Mouse (Mus musculus): ENCODE measurements around the gene Arl4d. TPM values are rescaled to one million over a fixed set of nuclear protein-coding genes. Genes with fewer than 3 reads are reported as not detected.
"Not testable (repeated sequence)": the region's sequence is repeated elsewhere in the genome, so short reads cannot be mapped to it uniquely, and the experiment has no call there.

The Arl4d gene
- 4.4 and 4.9 TPM in 2 replicates for polyA plus RNA-seq (2015; fragmentation: Nextera tagmentation; extraction: Ambion mirVana)

- Histone ChIP-seq H3K9me3 (no peaks in the 10 kb centered on the region), H3K27ac (peak within 1 kb of the TSS; percentile 81), H3K4me3 (peak within 1 kb of the TSS; percentile 63), H3K9ac (peak within 1 kb of the TSS; percentile 64), H3K36me3 (no peaks in the 10 kb centered on the region), H3K4me1 (peaks cover 33% of the 10 kb centered on the region), H3K27me3 (no peaks in the 10 kb centered on the region), H3K4me2 (peak within 1 kb of the TSS; percentile 95)
- WGBS = 7% methylated on average over 34 of the region's 34 CpGs
- ATAC-seq (ENCODE audit: borderline replicate concordance, extremely low read depth, low FRiP score, low TSS enrichment) = peak; percentile 89
These were observed at the start of gene Arl4d for GRCm38 (mm10) chr11:101664825-101665635. TSS of gene Arl4d (plus strand) at chr11:101665541.

- H3K4me3 ChIP-seq = no peak overlapping the region
- no peak overlapping the region for H3K4me2 ChIP-seq
- no peak for ATAC-seq (ENCODE audit: borderline replicate concordance, extremely low read depth, low FRiP score, low TSS enrichment)
- H3K9me3 ChIP-seq = no peaks in the 10 kb centered on the region
- no peaks in the 10 kb centered on the region for H3K27me3 ChIP-seq
- H3K4me1 ChIP-seq = peaks cover 15% of the 10 kb centered on the region
- H3K36me3 ChIP-seq = no peaks in the 10 kb centered on the region
- H3K27ac ChIP-seq = no peak overlapping the region
- no peak overlapping the region for H3K9ac ChIP-seq
- 87% methylated on average over 8 of the region's 8 CpGs for WGBS
These were observed 49.2 kb upstream of the Arl4d start for GRCm38 (mm10) chr11:101616104-101616503.

GRCm38 (mm10) chr11:101616948-101617767 is 48.2 kb upstream of the Arl4d start:
- peaks cover 15% of the 10 kb centered on the region for H3K4me1 ChIP-seq
- no peak overlapping the region for H3K4me3 ChIP-seq
- no peak overlapping the region for H3K27ac ChIP-seq
- WGBS = 22% methylated on average over 18 of the region's 18 CpGs
- ATAC-seq (ENCODE audit: borderline replicate concordance, extremely low read depth, low FRiP score, low TSS enrichment) = no peak
- H3K36me3 ChIP-seq = no peaks in the 10 kb centered on the region
- H3K27me3 ChIP-seq = no peaks in the 10 kb centered on the region
- no peak overlapping the region for H3K9ac ChIP-seq
- H3K4me2 ChIP-seq = peak overlapping the region; percentile 31; the same call in 1 of the 2 replicates
- no peaks in the 10 kb centered on the region for H3K9me3 ChIP-seq

GRCm38 (mm10) chr11:101617849-101618248 is 47.5 kb upstream of the Arl4d start:
- H3K36me3 ChIP-seq = no peaks in the 10 kb centered on the region
- H3K4me1 ChIP-seq = peaks cover 15% of the 10 kb centered on the region
- H3K9ac ChIP-seq = no peak overlapping the region
- ATAC-seq (ENCODE audit: borderline replicate concordance, extremely low read depth, low FRiP score, low TSS enrichment) = peak; percentile 23; the same call in 1 of the 2 replicates
- H3K27me3 ChIP-seq = no peaks in the 10 kb centered on the region
- H3K4me2 ChIP-seq = peak overlapping the region; percentile 31
- H3K4me3 ChIP-seq = no peak overlapping the region
- H3K27ac ChIP-seq = no peak overlapping the region
- WGBS = 9% methylated on average over 7 of the region's 8 CpGs
- H3K9me3 ChIP-seq = no peaks in the 10 kb centered on the region

- no peak overlapping the region for H3K4me2 ChIP-seq
- H3K4me1 ChIP-seq = peaks cover 15% of the 10 kb centered on the region
- no peak overlapping the region for H3K4me3 ChIP-seq
- no peak overlapping the region for H3K27ac ChIP-seq
- no peaks in the 10 kb centered on the region for H3K27me3 ChIP-seq
- WGBS = 87% methylated on average over 3 of the region's 3 CpGs
- H3K36me3 ChIP-seq = no peaks in the 10 kb centered on the region
- ATAC-seq (ENCODE audit: borderline replicate concordance, extremely low read depth, low FRiP score, low TSS enrichment) = no peak
- H3K9me3 ChIP-seq = no peaks in the 10 kb centered on the region
- no peak overlapping the region for H3K9ac ChIP-seq
These were observed 46.7 kb upstream of the Arl4d start for GRCm38 (mm10) chr11:101618596-101618995.

- 78% methylated on average over 11 of the region's 11 CpGs for WGBS
- H3K9ac ChIP-seq; H3K36me3 ChIP-seq; H3K27me3 ChIP-seq; H3K4me2 ChIP-seq; H3K4me3 ChIP-seq; ATAC-seq (ENCODE audit: borderline replicate concordance, extremely low read depth, low FRiP score, low TSS enrichment); H3K27ac ChIP-seq; H3K9me3 ChIP-seq: not testable (repeated sequence)
- peaks cover 15% of the 10 kb centered on the region for H3K4me1 ChIP-seq
These were observed 45.2 kb upstream of the Arl4d start for GRCm38 (mm10) chr11:101620022-101620655.

GRCm38 (mm10) chr11:101626649-101626994 is 38.7 kb upstream of the Arl4d start:
- peaks cover 14% of the 10 kb centered on the region for H3K4me1 ChIP-seq
- peak overlapping the region; percentile 50 for H3K4me3 ChIP-seq
- no peak for ATAC-seq (ENCODE audit: borderline replicate concordance, extremely low read depth, low FRiP score, low TSS enrichment)
- H3K27ac ChIP-seq = peak overlapping the region; percentile 100
- H3K27me3 ChIP-seq = no peaks in the 10 kb centered on the region
- WGBS = 2% methylated on average over 8 of the region's 8 CpGs
- H3K9ac ChIP-seq = peak overlapping the region; percentile 61
- peak overlapping the region; percentile 87 for H3K4me2 ChIP-seq
- H3K9me3 ChIP-seq = no peaks in the 10 kb centered on the region
- H3K36me3 ChIP-seq = no peaks in the 10 kb centered on the region

GRCm38 (mm10) chr11:101626995-101627856 is 38.1 kb upstream of the Arl4d start, which contains the start of gene Rdm1:
TSS of gene Rdm1 (plus strand) at chr11:101627195.
- Histone ChIP-seq H3K9ac (peak within 1 kb of the TSS; percentile 71), H3K4me1 (peaks cover 14% of the 10 kb centered on the region), H3K9me3 (no peaks in the 10 kb centered on the region), H3K4me3 (peak within 1 kb of the TSS; percentile 56), H3K36me3 (no peaks in the 10 kb centered on the region), H3K27ac (peak within 1 kb of the TSS; percentile 100), H3K27me3 (no peaks in the 10 kb centered on the region), H3K4me2 (peak within 1 kb of the TSS; percentile 87)
- peak; percentile 94 for ATAC-seq (ENCODE audit: borderline replicate concordance, extremely low read depth, low FRiP score, low TSS enrichment)
- under 1% methylated on average over 34 of the region's 34 CpGs for WGBS

GRCm38 (mm10) chr11:101627857-101628559 is 37.3 kb upstream of the Arl4d start:
- Histone ChIP-seq H3K27ac (peak overlapping the region; percentile 100), H3K9me3 (no peaks in the 10 kb centered on the region)
- whole genome bisulfite sequencing = under 1% methylated on average over 33 of the region's 33 CpGs

GRCm38 (mm10) chr11:101628733-101629417 is 36.5 kb upstream of the Arl4d start:
- H3K9me3 ChIP-seq; H3K36me3 ChIP-seq; H3K27me3 ChIP-seq; ATAC-seq (ENCODE audit: borderline replicate concordance, extremely low read depth, low FRiP score, low TSS enrichment): not testable (repeated sequence)
- Histone ChIP-seq H3K4me3 (peak overlapping the region; percentile 56), H3K9ac (peak overlapping the region; percentile 71; the same call in 1 of the 2 replicates), H3K4me2 (peak overlapping the region; percentile 87), H3K4me1 (peaks cover 14% of the 10 kb centered on the region), H3K27ac (0 out of 2 replicates have a peak overlapping the region, but pooled peaks have one; percentile 24)
- 58% methylated on average over 4 of the region's 5 CpGs for WGBS

More at GRCm38 (mm10) chr11:101627857-101628559, 37.3 kb upstream of the Arl4d start:
- peak overlapping the region; percentile 56 for H3K4me3 ChIP-seq
- peak overlapping the region; percentile 71 for H3K9ac ChIP-seq
- no peaks in the 10 kb centered on the region for H3K27me3 ChIP-seq
- peaks cover 14% of the 10 kb centered on the region for H3K4me1 ChIP-seq
- ATAC-seq (ENCODE audit: borderline replicate concordance, extremely low read depth, low FRiP score, low TSS enrichment) = peak; percentile 63
- H3K36me3 ChIP-seq = peaks cover 2% of the 10 kb centered on the region; the same call in 1 of the 2 replicates
- H3K4me2 ChIP-seq = peak overlapping the region; percentile 87

All from lung, embryonic 15.5 days (tissue).